Mouse (Mus musculus): ENCODE data around the gene Dnajb4. TPM values are rescaled to one million over a fixed set of nuclear protein-coding genes. Genes with fewer than 3 reads are reported as not detected.
"Not testable (repeated sequence)": the region's sequence is repeated elsewhere in the genome, so short reads cannot be mapped to it uniquely, and the experiment has no call there.

Gene Dnajb4
- polyA plus RNA-seq, 1 experiment = 25.3 TPM

GRCm38 (mm10) chr3:152145186-152145585 is 64.9 kb downstream of the Dnajb4 start:
- Histone ChIP-seq H3K27ac (ENCODE audit: control insufficient read depth, insufficient read depth, low read depth, low read length, poor library complexity) (no peak overlapping the region), H3K4me3 (replicated peaks; ENCODE audit: control insufficient read depth, low read depth, low read length) (no peak overlapping the region), H3K4me1 (ENCODE audit: control insufficient read depth, insufficient read depth, low read length) (no peaks in the 10 kb centered on the region)
- no peak for TF ChIP-seq CTCF (IDR thresholded peaks at IDR 0.05; ENCODE audit: control insufficient read depth, insufficient read depth, low read length)
- WGBS = 81% methylated on average over 2 of the region's 2 CpGs

GRCm38 (mm10) chr3:152142989-152143695 is 67.0 kb downstream of the Dnajb4 start:
- WGBS = 60% methylated on average over 6 of the region's 6 CpGs
- Histone ChIP-seq H3K4me3 (replicated peaks; ENCODE audit: control insufficient read depth, low read depth, low read length) (no peak overlapping the region), H3K4me1 (ENCODE audit: control insufficient read depth, insufficient read depth, low read length) (no peaks in the 10 kb centered on the region), H3K27ac (ENCODE audit: control insufficient read depth, insufficient read depth, low read depth, low read length, poor library complexity) (no peak overlapping the region)
- no peak for TF ChIP-seq POLR2A (IDR thresholded peaks at IDR 0.05; ENCODE audit: borderline replicate concordance, control insufficient read depth, low read depth, low read length)
- TF ChIP-seq CTCF (IDR thresholded peaks at IDR 0.05; ENCODE audit: control insufficient read depth, insufficient read depth, low read length) = no peak

GRCm38 (mm10) chr3:152142146-152142545 is 68.0 kb downstream of the Dnajb4 start:
- no peak overlapping the region for H3K27ac ChIP-seq (ENCODE audit: control insufficient read depth, insufficient read depth, low read depth, low read length, poor library complexity)

GRCm38 (mm10) chr3:152139308-152139707 is 70.8 kb downstream of the Dnajb4 start:
- H3K27ac ChIP-seq (ENCODE audit: control insufficient read depth, insufficient read depth, low read depth, low read length, poor library complexity); H3K4me3 ChIP-seq (replicated peaks; ENCODE audit: control insufficient read depth, low read depth, low read length); H3K4me1 ChIP-seq (ENCODE audit: control insufficient read depth, insufficient read depth, low read length): not testable (repeated sequence)
- WGBS = 81% methylated on average over 3 of the region's 3 CpGs

More at GRCm38 (mm10) chr3:152142146-152142545, 68.0 kb downstream of the Dnajb4 start:
- WGBS = 85% methylated on average over 3 of the region's 3 CpGs
- TF ChIP-seq POLR2A (IDR thresholded peaks at IDR 0.05; ENCODE audit: borderline replicate concordance, control insufficient read depth, low read depth, low read length) = no peak
- no peak for TF ChIP-seq CTCF (IDR thresholded peaks at IDR 0.05; ENCODE audit: control insufficient read depth, insufficient read depth, low read length)
- no peak overlapping the region for H3K4me3 ChIP-seq (replicated peaks; ENCODE audit: control insufficient read depth, low read depth, low read length)
- no peaks in the 10 kb centered on the region for H3K4me1 ChIP-seq (ENCODE audit: control insufficient read depth, insufficient read depth, low read length)

GRCm38 (mm10) chr3:152136106-152136505 is 74.0 kb downstream of the Dnajb4 start:
- H3K4me1 ChIP-seq (ENCODE audit: control insufficient read depth, insufficient read depth, low read length); H3K4me3 ChIP-seq (replicated peaks; ENCODE audit: control insufficient read depth, low read depth, low read length); H3K27ac ChIP-seq (ENCODE audit: control insufficient read depth, insufficient read depth, low read depth, low read length, poor library complexity): not testable (repeated sequence)
- 88% methylated on average over 16 of the region's 16 CpGs for WGBS

- 60% methylated on average over 9 of the region's 9 CpGs for WGBS
- no peak overlapping the region for H3K27ac ChIP-seq (ENCODE audit: control insufficient read depth, insufficient read depth, low read depth, low read length, poor library complexity)
- TF ChIP-seq POLR2A (IDR thresholded peaks at IDR 0.05; ENCODE audit: borderline replicate concordance, control insufficient read depth, low read depth, low read length) = no peak
- no peak for TF ChIP-seq CTCF (IDR thresholded peaks at IDR 0.05; ENCODE audit: control insufficient read depth, insufficient read depth, low read length)
- H3K4me1 ChIP-seq (ENCODE audit: control insufficient read depth, insufficient read depth, low read length) = no peaks in the 10 kb centered on the region
- H3K4me3 ChIP-seq (replicated peaks; ENCODE audit: control insufficient read depth, low read depth, low read length) = no peak overlapping the region
Observed at GRCm38 (mm10) chr3:152133621-152134020, 76.5 kb downstream of the Dnajb4 start.

GRCm38 (mm10) chr3:152130963-152131362 is 79.1 kb downstream of the Dnajb4 start:
- Histone ChIP-seq H3K27ac (ENCODE audit: control insufficient read depth, insufficient read depth, low read depth, low read length, poor library complexity) (no peak overlapping the region), H3K4me3 (replicated peaks; ENCODE audit: control insufficient read depth, low read depth, low read length) (no peak overlapping the region), H3K4me1 (ENCODE audit: control insufficient read depth, insufficient read depth, low read length) (no peaks in the 10 kb centered on the region)
- WGBS = 84% methylated on average over 4 of the region's 4 CpGs
- no peak for TF ChIP-seq CTCF (IDR thresholded peaks at IDR 0.05; ENCODE audit: control insufficient read depth, insufficient read depth, low read length)
- no peak for TF ChIP-seq POLR2A (IDR thresholded peaks at IDR 0.05; ENCODE audit: borderline replicate concordance, control insufficient read depth, low read depth, low read length)

GRCm38 (mm10) chr3:152129426-152129825 is 80.7 kb downstream of the Dnajb4 start:
- WGBS = 89% methylated on average over 4 of the region's 4 CpGs
- H3K4me1 ChIP-seq (ENCODE audit: control insufficient read depth, insufficient read depth, low read length); H3K4me3 ChIP-seq (replicated peaks; ENCODE audit: control insufficient read depth, low read depth, low read length); H3K27ac ChIP-seq (ENCODE audit: control insufficient read depth, insufficient read depth, low read depth, low read length, poor library complexity): not testable (repeated sequence)

- no peak overlapping the region for H3K27ac ChIP-seq (ENCODE audit: control insufficient read depth, insufficient read depth, low read depth, low read length, poor library complexity)
- no peak for TF ChIP-seq POLR2A (IDR thresholded peaks at IDR 0.05; ENCODE audit: borderline replicate concordance, control insufficient read depth, low read depth, low read length)
- no peak for TF ChIP-seq CTCF (IDR thresholded peaks at IDR 0.05; ENCODE audit: control insufficient read depth, insufficient read depth, low read length)
- 90% methylated on average over 7 of the region's 7 CpGs for WGBS
- H3K4me1 ChIP-seq (ENCODE audit: control insufficient read depth, insufficient read depth, low read length) = no peaks in the 10 kb centered on the region
- no peak overlapping the region for H3K4me3 ChIP-seq (replicated peaks; ENCODE audit: control insufficient read depth, low read depth, low read length)
Observed at GRCm38 (mm10) chr3:152128631-152129030, 81.5 kb downstream of the Dnajb4 start.

Other genes starting within 250 kb of the Dnajb4 start
- gene Gipc2, start 44.1 kb downstream of the Dnajb4 start, polyA plus RNA-seq (2011; ENCODE audit: insufficient read depth, insufficient read length, low replicate concordance, missing spikeins) = 4.1 TPM in 1 of 2 replicates, not detected in the other
- 47.1 and 78.2 TPM in 2 replicates for gene Fubp1, start 120 bp upstream of the Dnajb4 start, polyA plus RNA-seq (2011; ENCODE audit: insufficient read depth, insufficient read length, low replicate concordance, missing spikeins)
- gene Nexn, start 56.0 kb upstream of the Dnajb4 start, polyA plus RNA-seq (2011; ENCODE audit: insufficient read depth, insufficient read length, low replicate concordance, missing spikeins) = 2.3 and 7.3 TPM in 2 replicates
- gene Miga1, start 130.1 kb upstream of the Dnajb4 start, polyA plus RNA-seq (2011; ENCODE audit: insufficient read depth, insufficient read length, low replicate concordance, missing spikeins) = 0.65 and 2.8 TPM in 2 replicates
- 16.6 and 29.3 TPM in 2 replicates for gene Usp33, start 136.2 kb upstream of the Dnajb4 start, polyA plus RNA-seq (2011; ENCODE audit: insufficient read depth, insufficient read length, low replicate concordance, missing spikeins)
- 11.5 and 13.2 TPM in 2 replicates for gene Zzz3, start 185.2 kb upstream of the Dnajb4 start, polyA plus RNA-seq (2011; ENCODE audit: insufficient read depth, insufficient read length, low replicate concordance, missing spikeins)

Data from bone marrow, adult 2 months (tissue).